Mouse (Mus musculus) cerebellum, postnatal 25 days (tissue): ENCODE results near the gene Clasp2.
"Not testable (repeated sequence)": the region's sequence is repeated elsewhere in the genome, so short reads cannot be mapped to it uniquely, and the experiment has no call there.

Experiments
- DNase-seq, 2 experiments: peaks; one replicate each; pipeline ENCODE4 v3.0.0; 2021; ENCODE audit warnings: mixed read lengths in 2 of 2

Clasp2 gene

DNA sequence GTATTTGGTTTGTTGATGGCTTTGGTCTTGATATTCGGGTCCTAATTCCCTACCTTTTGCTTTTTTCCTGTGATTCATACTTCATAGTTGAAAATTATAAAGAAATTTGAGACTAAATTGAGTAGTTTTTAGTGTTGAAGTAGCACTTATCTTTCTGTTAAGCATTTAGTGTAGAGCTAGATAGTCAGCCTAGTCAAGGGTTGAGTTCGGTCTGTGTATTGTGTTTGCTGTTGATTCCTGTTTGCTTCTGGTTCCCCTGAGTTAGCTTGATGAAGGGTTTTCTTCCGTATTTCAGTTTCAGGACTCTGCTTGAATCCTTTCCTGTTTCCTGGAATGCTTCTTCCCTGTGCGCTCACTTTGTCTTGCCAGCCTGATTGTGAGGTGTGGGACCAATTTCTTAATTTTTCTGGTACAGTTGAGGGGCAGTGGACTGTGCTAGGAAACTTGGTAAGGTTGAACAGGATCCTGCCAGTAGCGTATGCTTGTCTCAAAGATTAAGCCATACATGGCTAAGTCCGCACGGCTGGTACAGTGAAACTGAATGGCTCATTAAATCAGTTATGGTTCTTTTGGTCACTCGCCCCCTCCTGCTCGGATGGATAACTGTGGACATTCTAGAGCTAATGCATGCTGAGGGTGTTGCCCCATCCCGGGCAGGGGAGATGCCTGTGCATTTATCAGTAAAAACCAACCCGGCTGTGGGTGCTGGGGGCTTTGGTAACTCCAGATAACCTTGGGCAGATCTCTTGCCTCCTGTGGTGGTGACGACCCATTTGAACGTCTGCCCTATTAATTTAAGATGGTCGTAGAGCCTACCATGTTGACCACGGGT, 14.8 kb downstream of the Clasp2 start:
- DNase-seq: no peak

DNA sequence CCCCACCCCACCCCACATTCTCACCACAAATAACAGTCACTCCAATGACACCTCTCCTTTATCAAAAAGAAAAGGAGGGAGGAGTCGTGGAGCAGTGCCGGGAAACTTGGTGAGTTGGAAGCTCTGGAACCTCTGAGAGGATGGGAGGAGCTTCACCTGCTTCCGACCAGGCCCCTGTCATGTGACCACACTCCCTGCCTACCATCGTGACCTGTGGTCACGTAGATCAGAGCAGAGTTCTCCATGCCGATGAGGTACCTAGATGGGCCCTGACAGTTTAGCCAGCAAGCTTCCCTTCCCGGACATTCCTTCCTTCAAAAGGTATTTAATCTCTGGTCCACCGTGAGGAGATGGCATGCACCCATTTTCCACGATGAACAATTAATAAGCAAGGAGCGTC, 17.2 kb downstream of the Clasp2 start:
- no peak for DNase-seq

DNA sequence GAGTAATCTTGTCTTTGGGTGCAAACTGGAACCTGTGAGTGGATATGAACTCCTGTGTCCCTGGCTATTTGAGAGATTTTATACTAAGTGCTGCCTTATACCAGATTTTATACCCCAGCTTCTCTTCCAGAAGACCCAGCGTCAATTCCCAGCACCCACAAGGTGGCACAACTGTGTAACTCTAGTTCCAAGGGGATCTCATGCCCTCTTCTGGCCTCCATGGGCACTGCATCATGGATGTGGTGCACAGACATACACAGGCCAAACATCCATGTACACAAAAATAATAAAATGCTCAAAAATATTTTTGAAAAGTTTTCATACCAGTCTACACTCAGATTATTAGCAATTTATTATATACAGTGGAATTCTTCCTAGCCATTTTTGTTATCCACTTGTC, 18.4 kb downstream of the Clasp2 start:
- DNase-seq: peak in 1 of 2 experiments; percentile 15

DNA sequence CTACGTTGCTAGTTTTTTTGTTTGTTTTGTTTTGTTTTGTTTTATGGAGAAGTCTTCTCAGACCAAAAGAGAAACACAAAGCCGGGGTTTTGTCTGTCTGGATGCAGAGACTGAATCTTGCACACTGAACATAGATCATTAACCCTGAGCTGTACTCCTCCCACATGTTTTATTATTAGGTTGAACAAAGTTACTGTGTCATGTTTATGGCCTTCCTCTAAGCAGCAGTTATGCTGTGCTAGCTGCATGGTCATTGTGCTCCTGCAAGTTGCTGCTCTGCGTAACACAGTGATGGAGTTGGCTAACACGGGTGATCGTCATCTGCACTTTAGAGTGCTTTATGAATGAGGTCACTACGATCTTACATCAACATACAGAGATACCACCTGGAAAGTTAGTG, 21.1 kb downstream of the Clasp2 start:
- no peak for DNase-seq

DNA sequence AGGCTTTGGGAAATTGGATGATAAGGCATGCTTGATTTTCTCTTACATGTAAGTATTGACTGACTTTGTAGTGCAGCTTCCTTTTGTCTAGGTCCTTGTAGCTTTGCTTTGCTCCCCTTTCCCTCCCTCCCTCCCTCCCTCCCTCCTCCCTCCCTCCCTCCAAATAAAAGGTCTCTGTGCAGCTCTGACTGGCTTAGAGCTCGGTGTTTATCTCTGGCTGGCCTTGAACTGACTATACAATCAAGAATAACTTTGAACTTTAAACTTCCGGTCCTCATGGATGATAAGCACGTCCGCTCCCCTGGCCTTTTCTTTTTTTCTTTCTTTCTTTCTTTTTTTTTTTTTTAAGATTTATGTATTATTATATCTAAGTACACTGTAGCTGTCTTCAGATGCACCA, 21.9 kb downstream of the Clasp2 start:
- no peak for DNase-seq

DNA sequence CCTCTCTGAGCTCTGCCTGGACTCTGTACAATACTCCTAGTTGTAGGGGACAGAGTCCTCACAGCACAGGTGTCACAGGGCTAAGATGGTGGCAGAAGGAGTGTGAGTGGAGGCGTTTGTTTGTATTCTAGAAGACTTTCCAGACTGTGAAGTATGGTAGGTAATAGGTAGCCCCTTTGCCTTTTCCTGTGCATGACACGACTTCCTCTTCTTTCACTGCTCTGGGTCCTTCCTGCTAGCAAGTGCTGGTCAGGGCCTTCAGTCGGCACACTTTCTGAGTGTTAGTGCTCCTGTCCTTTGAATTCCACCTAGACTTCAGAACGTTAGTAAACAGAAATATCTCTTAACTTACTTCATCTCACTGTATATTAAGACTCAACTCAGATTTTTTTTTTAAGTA, 29.4 kb downstream of the Clasp2 start:
- DNase-seq: no peak

DNA sequence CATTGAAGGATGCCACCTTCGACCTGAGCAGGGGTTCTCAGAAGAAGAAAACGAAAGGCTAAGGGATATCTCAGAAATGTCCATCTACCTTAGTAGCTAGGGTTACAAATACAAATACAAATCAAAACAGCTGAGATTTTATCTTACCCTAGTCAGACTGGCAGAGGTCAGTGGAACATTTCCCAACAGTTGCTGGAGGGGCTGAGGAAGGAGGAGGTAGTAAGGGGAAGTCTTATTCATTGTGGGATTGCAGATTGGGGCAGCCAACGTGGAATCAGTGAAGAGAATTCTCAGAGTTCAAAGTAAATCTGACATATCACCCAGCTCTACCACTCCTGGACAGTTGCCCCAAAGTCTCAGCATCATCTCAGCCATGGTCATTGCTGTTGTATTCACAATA, 39.6 kb downstream of the Clasp2 start:
- no peak for DNase-seq

DNA sequence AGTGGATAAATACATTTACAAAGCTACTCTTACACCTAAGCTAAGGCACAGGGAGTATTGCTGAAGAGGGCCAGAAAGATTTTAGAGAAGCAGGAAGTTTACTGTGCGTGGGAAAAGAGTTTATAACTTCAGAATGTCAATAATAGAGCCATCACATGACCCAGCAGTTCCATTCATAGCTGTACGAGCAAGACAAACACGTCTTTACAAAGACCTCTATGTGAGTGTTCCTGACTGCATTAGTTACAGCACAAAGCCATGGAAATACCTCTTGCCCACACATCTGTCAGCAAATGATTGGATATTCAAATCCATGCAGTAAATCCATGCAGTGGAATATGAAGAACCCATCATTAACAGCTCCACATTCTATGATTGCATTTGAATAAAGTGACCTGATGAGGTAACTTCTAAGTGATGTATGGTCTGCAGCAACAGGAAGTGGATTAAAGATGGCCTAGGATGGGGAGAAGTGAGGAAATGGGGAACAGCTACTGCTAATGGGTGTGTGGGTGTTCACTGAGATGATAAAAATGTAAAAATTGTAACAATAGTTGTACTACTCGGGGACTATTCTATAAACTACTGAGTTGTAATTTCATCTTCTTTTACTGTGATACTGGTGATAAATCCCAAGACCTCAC, 41.2 kb downstream of the Clasp2 start:
- DNase-seq: no peak

DNA sequence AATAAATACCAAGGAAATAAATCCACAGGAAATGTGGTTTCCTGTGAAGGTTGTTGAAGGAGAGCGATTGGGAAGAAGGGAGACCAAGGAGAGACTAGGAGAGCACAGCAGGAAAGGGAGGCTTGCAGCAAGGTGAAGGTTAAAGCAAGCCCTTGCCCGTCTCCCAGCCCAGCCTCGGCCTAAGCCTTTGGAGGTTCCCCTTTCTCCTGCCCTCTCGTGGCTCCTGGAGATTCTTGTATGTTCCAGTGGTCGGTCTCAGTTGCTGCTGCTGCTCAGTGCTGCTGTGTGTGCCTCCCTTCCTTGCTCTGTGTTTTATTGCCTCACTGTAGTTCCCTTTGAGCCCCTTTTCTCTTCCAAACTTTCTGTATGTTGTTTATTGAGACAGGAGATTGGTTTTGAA, 42.4 kb downstream of the Clasp2 start:
- no peak for DNase-seq

DNA sequence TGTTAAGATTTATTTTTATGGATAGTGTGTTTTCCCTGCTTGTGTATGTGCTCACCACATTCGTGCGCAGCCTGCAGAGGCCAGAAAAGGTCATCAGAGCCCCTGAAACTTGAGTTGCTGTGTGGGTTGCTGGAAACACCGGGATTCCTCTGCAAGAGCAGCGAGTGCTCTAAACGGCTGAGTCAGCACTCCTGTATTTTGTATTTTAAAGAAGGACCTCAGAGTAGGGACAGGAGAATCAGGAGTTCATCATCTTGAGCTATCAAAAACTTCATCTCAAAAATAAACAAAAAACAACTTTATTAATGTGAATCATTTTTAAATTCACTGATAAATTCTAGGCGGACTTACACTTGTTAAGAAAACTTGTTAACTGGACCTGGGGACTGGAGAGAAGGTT, 48.0 kb downstream of the Clasp2 start:
- not testable (repeated sequence) for DNase-seq

DNA sequence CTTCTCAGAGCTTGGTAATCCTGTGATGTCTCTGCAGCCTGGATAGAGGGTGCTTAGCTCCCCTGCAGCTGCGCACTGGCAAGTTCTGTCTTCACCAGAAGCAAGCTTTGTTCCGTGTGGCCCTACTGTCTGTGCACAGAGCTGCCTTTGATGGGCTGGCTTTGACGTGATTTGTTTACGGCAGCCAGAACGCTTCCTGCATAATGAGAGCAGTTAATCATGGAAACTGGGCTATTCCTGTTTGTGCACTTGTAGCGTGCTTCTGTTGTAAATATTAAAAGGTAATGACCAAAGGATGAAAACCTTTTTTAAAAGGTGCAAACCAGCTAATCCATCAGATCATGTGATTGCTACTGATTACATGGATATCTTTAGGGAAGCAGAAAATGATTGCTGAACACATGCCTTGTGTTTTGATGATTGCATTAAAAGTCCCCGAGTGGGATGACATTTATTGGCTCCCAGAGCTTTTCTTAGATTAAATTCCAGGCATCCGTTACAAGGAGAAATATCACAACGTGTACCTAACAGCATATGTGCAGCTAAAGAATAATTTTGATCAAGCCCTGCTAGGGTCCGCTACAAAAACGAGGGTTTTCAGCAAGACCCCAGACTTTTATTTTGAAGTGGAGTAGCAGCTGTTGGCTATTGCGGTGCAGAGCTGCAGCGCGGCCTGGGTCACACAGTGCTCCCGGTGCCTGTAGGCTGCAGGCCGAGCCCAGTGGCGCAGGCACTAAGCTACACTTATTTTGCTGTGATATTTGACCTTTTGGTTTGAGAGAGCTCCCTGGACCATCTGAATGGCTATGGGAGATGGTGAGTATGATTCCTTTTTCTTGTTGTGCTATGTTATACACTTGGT, 51.6 kb downstream of the Clasp2 start:
- DNase-seq: peak; percentile 83 to 85

DNA sequence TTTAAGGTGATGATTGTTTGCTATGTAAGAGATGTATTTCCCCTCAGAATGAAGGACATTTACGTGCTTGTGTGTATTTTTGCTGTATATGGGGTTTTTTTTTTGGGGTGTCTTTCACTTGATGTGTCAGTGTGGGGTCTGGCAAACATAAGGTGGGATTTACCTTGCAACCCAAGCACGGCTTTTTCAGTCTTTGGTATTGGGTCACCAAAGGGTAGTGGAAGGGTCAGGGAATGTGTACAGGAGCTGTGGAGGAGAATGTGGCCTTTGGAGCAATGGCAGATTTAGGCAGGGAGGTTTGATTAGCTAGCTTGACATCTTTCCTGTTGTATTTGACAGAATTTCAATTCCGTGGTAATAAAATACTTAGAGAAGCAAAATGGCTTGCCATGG, 52.2 kb downstream of the Clasp2 start:
- peak; percentile 33 to 56 for DNase-seq

DNA sequence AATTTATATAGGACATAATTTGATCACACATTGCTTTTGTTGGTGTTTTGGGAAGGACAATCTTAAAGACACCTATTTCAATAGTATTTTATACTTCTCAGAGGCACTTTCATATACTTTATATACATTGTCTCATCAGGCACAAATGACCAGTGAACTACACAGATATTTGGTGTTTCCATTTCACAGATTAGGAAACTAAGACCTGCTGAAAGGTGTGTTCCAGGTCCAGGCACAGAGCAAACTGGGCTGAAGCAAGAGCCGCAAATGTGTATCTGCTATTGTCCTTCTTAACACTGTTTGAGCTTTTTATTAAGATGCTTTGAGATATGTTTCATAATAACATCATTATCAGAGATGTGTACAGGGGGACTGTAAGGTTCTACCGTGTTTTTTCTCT, 52.7 kb downstream of the Clasp2 start:
- DNase-seq: no peak

DNA sequence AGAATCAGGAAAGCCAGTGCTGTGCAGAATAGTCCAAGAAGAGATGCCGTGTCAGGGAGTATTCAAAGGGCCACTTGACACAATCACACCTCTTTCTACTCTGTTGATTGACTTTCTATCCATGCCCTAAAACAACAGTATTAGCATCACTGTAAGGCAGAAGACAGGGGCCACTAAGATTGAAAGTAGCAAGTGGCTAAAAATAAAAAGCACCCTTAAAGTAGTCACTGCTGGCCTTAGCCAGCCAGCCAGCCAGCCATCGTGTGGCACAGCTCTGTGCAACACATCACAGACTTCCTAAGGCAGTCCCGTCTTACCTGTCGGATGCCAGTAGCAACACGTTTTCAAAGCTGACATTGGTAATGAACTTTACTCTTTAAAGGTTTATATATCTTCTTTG, 55.9 kb downstream of the Clasp2 start:
- no peak for DNase-seq

DNA sequence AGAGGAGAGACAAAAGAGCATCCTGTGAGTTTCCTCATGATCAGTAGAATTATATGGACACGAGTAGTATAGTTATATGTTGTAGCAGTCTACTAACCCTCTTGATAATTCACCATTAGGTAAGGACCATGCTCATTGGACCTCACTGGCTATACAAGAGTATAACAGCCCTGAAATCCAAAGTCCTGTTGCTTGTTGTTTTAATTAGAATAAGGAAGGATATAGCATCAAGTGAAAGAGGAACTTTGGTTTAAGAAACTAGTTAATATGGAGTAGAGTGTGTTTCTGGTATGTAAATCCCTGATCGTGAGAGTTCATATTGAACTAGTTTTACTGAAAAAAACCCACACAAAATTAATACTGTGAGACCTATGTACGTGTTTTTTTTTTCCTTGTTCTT, 59.4 kb downstream of the Clasp2 start:
- DNase-seq: no peak

DNA sequence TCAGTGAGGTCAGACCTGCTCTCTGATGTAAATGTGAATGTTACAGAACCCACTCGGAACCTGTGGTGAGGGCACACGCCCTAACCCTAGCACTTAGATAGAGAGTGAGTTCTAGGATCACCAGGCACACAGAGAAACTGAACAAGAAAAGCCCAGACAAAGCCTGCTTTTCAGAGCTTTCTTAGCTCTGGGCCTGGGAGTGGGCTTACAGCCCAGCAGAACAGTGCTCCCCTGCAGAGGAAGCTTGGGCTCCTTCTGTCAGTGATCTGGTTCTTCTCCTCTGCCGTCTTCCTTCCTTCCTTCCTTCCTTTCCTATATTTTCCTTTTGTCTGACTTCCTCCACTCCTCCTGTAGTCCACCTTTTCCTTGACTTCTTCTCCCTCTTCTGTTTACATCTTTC, 61.5 kb downstream of the Clasp2 start:
- DNase-seq: no peak

DNA sequence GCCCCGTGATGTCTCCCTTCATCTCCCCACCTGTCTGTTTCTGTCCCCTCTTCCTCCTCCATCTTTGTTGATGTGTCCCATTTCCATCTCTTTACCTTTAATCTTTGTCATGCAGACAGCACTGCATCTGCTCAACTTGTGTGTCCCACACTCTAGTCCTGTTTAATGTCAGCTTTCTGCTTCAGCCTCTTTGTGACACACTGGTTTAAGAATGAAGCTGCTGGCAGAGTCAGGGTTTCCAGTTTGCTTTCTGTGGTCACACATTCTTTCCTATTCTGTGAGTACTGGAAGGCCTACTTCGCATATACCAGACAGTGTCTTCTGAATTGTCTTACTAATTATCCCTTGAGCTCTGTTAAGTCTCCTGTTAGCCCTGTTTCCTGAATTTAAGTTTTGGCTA, 62.5 kb downstream of the Clasp2 start:
- DNase-seq: no peak

DNA sequence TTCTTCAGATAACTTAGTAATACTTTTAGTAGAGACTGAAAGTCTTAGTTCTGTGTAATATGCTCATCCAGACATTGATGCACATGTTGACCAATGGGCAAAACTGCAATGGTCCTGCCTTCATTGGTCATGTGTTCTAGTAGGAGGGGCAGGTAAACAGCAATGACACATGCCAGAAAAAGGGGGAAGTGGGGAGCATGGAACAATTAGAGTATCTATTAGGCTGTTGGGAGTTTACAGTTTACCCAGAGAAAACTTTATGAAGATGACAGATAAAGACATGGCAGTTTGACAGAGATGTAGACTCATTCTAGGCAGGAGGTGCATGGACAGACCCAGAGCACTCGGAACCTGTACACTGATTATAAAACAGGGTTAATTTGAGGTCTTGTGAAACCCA, 64.1 kb downstream of the Clasp2 start:
- DNase-seq: no peak

DNA sequence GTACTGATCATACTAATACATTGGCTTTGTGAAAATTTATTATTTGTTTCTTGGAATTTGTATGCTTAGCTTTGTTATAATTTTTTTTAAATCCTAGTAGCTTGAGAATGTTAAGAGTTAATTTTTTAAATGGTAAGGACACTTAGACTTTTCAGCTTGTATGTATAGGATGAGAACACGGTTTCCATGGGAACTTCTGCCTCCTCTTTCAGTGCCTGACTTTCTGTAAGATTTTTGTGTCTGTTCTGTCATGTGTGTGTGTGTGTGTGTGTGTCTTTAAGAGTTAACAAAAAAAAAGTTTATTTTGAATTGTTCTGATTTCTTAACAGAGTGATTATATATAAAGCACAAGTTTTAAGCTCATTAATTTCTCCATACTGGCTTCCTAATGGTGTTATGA, 70.1 kb downstream of the Clasp2 start:
- no peak for DNase-seq

DNA sequence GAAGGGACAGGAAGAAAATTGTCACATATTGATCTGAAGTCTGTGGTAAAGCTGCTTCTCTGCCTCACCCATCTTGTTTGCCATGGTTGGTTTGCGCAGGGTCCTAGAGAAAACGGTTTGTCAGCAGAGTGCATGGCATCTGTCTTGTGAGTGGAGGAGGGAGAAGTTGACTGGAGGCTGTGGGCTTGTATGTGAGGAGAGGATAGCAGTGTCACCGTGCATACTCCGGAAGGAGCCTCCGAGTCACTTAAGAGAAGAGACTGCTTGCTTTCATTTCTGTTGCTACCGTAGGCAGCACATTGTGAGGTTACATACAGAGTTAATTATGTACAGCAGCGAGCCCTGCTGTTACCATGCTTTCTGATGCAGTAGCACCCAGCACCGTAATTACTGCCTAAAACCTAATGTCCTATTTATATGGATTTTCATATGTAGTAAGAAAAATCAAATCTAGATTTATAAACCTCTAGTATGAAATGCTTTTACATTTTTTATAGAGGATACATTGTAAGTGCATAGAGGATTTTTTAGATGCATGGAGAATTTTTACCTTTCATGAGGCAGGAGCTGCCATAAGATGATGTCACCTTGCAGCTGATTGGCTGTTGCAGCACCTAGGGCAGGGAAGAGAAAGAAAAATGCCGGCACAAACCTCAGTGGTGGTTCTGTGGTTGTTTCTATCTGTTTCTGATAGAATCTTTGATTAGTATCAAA, 70.8 kb downstream of the Clasp2 start:
- DNase-seq: peak; percentile 78 to 79

DNA sequence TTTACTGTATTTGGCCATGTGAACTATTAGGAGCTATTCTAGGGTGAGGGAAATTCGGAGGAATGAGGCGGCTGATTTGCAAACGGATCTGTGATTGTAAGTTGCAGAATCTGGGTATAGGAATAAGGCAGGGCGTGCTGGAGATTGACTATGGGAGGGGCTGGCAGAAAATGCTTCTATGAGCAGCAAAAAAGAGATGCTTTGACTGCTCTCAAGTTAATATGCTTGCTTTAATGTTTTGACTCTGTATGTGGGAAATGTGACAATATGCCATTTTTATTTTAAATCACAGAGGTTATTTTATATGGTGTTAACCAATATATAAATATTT, 71.4 kb downstream of the Clasp2 start:
- no peak for DNase-seq

DNA sequence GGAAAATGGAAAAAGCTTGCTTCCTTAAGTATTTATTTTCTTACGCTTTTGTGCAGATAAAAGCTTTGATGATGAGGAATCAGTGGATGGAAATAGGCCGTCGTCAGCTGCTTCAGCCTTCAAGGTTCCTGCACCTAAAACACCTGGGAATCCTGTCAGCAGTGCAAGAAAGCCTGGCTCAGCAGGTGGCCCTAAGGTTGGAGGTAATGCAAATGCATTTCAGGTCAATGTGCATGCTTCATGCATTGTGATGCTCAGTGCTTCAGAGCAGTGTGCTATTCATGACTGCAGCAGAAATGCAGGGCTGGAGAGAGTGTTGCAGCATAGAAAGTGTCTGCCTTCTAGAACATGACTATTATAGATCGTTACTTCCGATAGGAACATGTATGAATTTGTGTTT, 71.8 kb downstream of the Clasp2 start:
- peak; percentile 40 to 54 for DNase-seq

DNA sequence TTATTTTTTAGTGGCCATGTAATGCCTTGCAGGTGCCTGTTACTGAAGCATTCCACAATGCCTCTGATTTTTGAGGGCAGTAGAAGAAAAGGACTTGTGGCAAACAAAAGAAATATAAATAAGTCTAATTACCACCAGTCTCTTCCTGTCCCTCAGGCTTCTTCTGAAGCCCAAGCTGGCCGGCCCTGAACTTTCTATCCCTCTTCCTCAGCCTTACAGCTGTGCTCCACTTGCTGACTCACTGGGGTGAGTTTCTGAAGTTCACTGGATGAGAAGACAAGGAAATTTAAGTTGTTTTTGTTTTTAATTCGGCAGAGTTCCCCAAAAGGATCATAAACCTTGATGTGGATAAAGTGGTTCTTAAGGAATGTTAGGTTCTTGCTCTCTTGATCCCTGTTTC, 74.6 kb downstream of the Clasp2 start:
- DNase-seq: no peak
